Mouse (Mus musculus) testis, postnatal 10 days (tissue): ENCODE data around the gene Rbm47.
"Not testable (repeated sequence)": the region's sequence is repeated elsewhere in the genome, so short reads cannot be mapped to it uniquely, and the experiment has no call there.

Source experiments
- DNase-seq: peaks from one replicate; pipeline ENCODE4 v3.0.0; 2021; ENCODE audit warnings: low spot score

The Rbm47 gene

GRCm38 (mm10) chr5:66173018-66173417 lies at the start of gene Rbm47:
TSS of gene Rbm47 (minus strand) at chr5:66173118.
- DNase-seq = no peak

GRCm38 (mm10) chr5:66220620-66221019 lies 47.7 kb upstream of the Rbm47 start:
- no peak for DNase-seq

DNA sequence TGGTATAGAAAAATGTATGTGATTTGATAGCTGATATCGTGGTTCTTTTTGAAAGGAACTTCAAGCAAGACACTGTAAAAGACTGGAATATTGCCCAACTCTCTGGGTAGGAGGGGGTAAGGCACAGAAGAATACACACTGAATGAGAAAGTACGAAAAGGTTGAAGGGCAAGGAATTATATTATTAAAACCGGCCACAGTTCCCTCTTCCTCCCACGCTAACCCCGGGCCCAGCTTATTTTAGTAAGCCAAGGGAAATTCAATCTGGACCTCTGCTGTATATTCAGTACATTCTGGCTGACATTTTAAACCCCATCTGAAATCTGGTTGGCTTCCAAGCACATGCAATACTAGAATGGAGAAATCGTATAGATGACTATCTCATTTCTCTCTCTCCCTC lies 46.8 kb upstream of the Rbm47 start:
- no peak for DNase-seq

GRCm38 (mm10) chr5:66215569-66216277 lies 42.8 kb upstream of the Rbm47 start:
- DNase-seq = no peak

DNA sequence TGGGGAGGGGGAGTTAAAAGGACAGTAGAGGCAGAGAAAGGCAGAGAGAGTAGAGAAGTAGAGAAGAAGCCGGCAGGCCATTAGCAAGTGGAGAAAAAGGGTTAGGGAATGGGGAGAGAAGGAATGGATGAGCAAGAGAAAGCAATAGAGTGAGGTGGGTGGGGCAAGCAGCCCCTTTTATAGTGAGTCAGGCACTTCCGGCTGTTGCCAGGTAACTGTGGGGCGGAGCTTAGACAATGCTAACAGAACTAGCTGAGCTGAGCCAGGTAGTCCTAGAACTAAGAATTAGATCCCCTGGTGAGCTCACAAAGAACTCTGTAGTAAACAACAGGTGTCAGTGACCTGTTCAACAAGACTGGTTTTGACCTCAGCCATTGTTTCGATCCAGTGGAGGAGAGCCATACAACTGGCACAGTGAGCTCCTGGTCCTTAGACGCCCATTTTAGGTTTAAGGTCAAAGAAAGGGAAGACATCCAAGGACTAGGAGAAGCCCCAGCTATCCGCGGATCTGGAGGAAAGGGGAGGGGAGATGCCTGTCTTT lies 41.5 kb upstream of the Rbm47 start:
- DNase-seq = no peak

GRCm38 (mm10) chr5:66209532-66210176 lies 36.7 kb upstream of the Rbm47 start:
- DNase-seq = no peak

DNA sequence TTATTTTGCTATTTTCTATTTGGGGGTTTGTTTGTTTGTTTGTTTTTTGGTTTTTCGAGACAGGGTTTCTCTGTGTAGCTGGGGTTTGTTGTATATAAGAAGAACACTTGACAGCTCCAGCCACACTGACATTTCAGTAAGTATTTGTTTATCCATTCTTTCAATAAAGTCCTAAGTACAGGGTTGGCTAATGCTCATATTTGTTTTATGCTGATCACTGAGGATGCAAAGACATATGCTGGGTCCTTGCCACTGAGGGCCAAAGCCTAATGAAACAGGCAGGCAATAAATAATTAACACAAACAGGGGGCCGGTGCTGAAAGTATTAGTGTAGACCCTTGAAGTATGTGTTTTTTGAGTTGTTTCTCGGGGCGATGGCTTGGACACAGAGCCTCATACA lies 32.0 kb upstream of the Rbm47 start:
- DNase-seq = no peak

- DNase-seq = no peak
Observed at GRCm38 (mm10) chr5:66203424-66203823, 30.5 kb upstream of the Rbm47 start.

DNA sequence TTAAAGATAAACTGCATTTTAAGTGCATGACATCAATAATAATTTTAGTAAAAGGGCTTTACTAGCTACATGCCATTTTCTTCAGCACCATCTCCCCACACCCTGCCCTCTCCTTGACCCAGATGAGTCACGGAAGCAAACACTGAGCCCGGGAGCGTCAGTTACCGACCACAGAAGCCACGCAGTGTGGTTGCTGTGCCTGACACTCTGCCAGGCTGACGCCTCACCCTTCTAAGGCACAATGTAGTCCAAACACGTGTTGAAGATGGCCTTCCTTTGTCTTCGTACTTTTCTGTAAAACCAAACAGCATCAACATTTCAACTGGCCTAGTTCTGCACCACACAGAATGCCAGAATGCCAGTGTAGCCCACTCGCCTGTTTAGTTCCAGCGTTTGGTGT lies 27.1 kb upstream of the Rbm47 start:
- no peak for DNase-seq

- no peak for DNase-seq
Observed at GRCm38 (mm10) chr5:66195323-66195722, 22.4 kb upstream of the Rbm47 start.

DNA sequence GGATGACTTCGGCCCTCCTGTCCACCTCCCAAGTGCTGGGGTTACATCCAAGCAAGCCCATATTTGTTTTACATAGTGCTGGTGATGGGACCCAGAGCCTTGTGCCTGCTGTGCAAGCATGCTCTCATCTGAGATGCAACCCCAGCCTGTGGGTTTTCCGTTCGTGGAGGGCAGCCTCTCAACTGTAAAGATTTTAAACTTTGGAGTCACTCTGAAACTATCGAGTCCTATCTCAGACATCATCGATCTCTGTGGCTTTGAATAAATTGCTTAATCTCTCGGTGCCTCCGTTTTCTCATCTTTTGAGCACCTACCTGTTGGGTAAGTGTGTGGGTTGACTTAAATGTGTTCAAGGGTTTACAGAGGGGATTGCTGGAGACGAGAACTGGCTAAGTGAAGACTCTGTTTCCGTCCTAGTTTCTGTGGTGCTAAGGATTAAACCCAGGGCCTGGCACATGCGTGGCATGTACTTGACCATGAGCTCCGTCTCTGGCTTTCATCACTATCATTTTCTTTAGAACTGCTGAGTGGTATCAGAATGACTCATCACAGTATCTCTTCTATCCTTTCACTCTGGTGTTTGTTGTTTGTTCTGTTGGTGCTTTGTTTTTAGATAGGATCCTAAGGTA lies 20.4 kb upstream of the Rbm47 start:
- DNase-seq = no peak

GRCm38 (mm10) chr5:66191185-66191503 lies 18.2 kb upstream of the Rbm47 start:
- no peak for DNase-seq

- no peak for DNase-seq
Observed at GRCm38 (mm10) chr5:66190481-66191184, 17.7 kb upstream of the Rbm47 start.

DNA sequence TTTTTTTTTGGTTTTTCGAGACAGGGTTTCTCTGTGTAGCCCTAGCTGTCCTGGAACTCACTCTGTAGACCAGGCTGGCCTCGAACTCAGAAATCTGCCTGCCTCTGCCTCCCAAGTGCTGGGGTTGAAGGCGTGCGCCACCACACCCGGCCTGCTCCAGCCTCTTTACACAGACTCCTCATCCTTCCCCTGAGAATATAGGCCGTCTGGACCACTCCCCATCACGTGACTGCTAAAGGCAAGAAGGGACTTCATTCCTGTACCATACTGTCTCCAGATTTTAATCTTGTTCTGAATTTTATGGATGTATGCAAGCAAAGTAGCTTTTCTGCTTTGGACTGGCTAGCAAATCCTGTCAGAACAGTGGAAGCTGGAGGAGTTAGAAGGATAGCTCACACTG lies 15.7 kb upstream of the Rbm47 start:
- not testable (repeated sequence) for DNase-seq

DNA sequence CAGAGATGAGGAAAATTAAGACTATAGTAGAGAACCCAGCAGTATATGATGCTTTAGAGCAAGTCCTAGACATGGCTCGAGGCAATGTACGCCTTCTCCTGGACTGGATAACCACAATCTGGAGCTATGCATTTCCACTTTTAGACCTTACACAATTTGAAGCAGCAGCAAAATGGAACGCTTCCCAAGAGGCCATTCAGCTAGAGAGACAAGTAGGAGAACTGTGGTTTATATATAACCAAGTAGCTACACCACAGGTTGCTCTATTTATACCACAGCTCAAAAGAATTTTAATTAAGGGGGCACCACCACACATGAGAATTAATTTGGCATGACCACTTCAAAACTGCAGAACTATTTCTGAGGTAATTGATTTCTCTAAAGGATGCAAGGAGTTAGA lies 9.2 kb upstream of the Rbm47 start:
- DNase-seq = no peak

- no peak for DNase-seq
Observed at GRCm38 (mm10) chr5:66174160-66174837, 1.4 kb upstream of the Rbm47 start.

DNA sequence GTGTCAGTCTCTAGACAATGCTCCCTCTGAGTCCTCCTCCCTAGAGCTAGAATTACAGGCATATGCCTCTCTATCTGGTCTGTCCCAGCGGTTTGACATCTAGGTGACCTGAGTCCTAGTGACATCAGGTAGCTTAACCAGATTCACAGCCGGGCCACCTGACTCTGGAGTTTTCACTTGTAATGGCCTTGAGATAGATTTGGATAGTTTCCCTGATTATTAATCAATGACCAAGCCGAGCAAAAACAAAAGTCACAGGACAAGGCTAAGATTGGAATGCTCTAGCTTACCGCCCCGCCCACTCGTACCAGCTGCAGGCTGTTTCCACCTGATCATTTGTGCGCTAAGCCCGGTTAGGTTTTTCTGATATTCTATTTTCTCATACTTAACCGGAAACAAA lies 2.3 kb downstream of the Rbm47 start:
- no peak for DNase-seq

- no peak for DNase-seq
Observed at GRCm38 (mm10) chr5:66169099-66169485, 3.8 kb downstream of the Rbm47 start.

DNA sequence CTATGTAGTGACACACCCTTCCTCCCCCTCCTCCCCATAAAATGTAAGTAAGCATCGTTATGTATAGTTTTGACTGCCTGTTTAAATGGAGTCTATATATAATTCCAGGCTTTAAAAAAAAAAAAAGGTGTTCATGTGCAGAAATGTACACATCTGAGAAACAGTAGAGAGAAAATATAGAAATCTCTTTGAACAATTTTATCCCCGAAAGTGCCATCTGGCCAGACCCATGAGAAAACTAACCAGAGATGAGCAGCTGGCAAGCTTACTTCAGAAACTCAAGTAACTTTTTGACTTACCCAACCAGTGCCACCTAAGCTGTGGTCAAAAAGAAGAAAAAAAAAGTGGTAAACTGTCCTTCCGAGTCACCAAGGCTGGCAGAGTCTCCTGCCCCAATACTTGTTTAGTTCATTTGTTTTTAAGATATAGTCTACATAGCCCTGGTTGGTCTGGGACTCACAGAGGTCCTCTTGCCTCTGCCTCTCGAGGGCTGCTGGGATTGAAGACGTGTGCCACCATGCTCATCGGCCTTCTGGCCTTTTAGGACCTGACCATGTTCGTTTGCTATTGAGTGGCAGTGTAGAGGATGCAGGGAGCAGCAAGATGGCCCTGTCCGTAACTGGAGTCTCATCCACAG lies 4.3 kb downstream of the Rbm47 start:
- DNase-seq = no peak

- DNase-seq = no peak
Observed at GRCm38 (mm10) chr5:66166931-66167330, 6.0 kb downstream of the Rbm47 start.

GRCm38 (mm10) chr5:66166193-66166629 lies 6.7 kb downstream of the Rbm47 start:
- DNase-seq = no peak

DNA sequence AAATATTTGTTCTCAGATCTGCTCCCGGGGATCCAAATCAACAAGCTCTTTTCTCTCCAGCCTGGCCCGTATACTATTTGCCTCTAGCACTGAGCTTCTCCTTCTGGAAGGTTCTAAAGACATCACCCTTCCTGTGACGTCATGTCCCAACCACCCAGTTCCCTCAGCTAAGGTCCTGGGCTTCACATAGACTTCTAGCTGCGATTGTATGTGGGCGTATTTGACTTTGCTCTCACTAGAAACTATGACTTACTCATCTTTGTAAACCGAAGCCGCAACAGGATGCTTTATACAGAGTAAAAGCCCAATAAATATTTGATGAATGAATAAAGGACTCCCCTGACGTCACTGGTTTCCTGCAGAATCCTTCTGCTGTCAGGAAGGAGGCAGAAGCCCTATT lies 7.2 kb downstream of the Rbm47 start:
- no peak for DNase-seq
